Mouse (Mus musculus): ENCODE results near the gene Armh3. TPM values are rescaled to one million over a fixed set of nuclear protein-coding genes. Genes with fewer than 3 reads are reported as not detected.

Gene Armh3
- polyA plus RNA-seq, 1 experiment, result 15.3 TPM

DNA sequence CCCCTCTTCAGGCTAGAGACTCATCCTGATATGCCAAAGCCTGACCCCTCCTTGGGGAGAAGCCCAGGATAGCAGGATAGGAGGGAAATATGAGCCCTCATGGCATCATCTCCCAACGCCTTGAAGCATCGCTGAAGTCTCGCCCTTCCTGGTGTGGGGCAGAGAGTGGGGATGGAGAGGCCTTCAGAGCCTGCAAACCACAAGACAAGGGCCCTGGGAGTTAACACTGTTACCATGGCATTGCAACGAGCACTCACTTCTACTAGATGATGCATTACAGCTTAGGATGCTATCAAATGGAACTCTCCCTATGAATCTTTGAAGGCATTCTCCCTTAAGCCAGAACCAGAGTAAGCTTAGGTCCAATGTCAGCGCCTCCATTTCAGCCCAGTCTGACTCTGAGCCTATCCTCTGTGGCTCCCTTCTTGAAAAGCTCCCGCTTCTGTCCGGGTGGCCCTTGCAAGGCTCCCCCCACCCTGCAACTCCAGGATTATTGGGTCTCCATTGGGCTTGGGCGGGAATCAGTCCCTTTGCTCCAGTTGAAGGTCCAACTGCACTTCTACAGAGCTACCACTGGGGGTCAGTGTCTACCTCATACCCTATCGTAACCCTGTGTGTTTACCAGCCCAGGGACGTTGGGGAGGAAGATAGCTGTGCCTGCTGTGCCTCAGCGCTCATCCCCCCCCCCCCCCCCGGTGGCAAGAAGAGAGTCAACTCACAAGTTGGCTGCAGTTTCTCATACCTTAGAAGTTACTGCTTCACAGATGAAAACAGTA is 193.5 kb downstream of the Armh3 start:
- Histone ChIP-seq H3K27ac (ENCODE audit: insufficient read depth, low read length) (no peak overlapping the region), H3K4me1 (ENCODE audit: control insufficient read depth, insufficient read depth, low read length) (no peaks in the 10 kb centered on the region), H3K4me3 (ENCODE audit: insufficient read depth, low read length) (no peak overlapping the region)
- peak; percentile 56; the same call in 1 of the 2 replicates for TF ChIP-seq CTCF (IDR thresholded peaks at IDR 0.05; ENCODE audit: borderline replicate concordance, insufficient read depth, low read length)
- TF ChIP-seq POLR2A (IDR thresholded peaks at IDR 0.05; ENCODE audit: low read depth, low read length), result no peak

DNA sequence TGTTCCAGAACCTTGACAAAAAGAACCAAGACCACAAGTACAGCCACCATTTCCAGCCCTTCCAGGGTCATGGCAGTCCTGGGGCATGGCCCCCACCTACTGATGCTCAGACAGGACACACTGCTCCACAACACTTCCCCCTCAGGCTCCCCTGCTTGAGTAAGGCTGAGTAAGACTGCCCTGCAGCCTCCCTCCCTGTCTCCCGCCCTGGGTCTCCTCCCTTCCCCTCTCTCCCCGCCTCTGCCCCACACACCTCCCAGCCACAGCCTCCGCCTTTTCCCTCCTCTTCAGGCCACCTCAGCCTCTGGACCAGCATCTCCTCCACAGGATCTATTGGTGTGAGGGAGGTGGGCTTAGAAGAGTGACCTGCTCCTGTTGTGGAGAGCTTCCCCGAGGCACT is 194.9 kb downstream of the Armh3 start:
- TF ChIP-seq POLR2A (IDR thresholded peaks at IDR 0.05; ENCODE audit: low read depth, low read length), result no peak
- no peak for TF ChIP-seq CTCF (IDR thresholded peaks at IDR 0.05; ENCODE audit: borderline replicate concordance, insufficient read depth, low read length)
- H3K27ac ChIP-seq (ENCODE audit: insufficient read depth, low read length), result no peak overlapping the region
- H3K4me1 ChIP-seq (ENCODE audit: control insufficient read depth, insufficient read depth, low read length), result no peaks in the 10 kb centered on the region

DNA sequence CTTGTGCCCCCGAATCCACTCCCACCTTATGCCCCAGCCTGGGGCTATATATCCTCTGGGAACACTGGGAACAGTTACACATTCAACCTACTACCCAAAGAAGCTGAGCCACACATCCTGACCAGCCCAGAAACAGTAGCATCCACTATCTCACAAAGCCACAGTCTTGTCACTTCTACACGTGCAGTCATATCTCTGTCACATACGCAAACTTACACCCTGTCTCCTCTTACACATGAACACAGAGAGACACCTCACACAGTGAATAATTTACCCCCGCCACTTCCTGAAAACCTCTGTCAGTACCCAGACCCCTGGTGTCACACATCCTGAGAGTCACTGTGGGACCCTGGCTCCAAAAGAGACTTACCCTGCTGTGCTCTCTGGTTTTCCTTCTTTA is 195.6 kb downstream of the Armh3 start:
- no peak overlapping the region for H3K4me3 ChIP-seq (ENCODE audit: insufficient read depth, low read length)
- H3K4me1 ChIP-seq (ENCODE audit: control insufficient read depth, insufficient read depth, low read length), result no peaks in the 10 kb centered on the region
- no peak for TF ChIP-seq CTCF (IDR thresholded peaks at IDR 0.05; ENCODE audit: borderline replicate concordance, insufficient read depth, low read length)
- no peak for TF ChIP-seq POLR2A (IDR thresholded peaks at IDR 0.05; ENCODE audit: low read depth, low read length)
- H3K27ac ChIP-seq (ENCODE audit: insufficient read depth, low read length), result no peak overlapping the region

More for the DNA sequence above, 194.9 kb downstream of the Armh3 start:
- H3K4me3 ChIP-seq (ENCODE audit: insufficient read depth, low read length), result no peak overlapping the region

DNA sequence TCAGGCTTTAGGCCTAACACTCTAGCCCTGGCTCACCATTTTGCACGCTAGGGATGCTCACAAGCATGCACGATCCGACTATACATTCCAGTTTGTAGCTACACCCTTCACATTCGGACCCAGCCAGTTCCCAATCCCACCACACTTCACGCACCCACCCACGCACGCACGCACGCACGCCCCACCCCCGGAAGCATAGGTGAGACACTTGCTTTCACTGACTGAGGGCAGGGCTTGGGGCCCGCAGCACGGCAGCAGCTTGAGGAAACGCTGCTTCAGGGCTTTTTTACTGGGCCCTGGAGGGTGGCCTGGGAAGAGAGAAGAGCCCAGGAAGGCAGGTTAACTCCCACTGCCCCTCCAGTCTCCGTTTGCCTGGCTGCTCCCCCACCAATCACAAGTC is 201.4 kb downstream of the Armh3 start:
- TF ChIP-seq POLR2A (IDR thresholded peaks at IDR 0.05; ENCODE audit: low read depth, low read length), result no peak
- TF ChIP-seq CTCF (IDR thresholded peaks at IDR 0.05; ENCODE audit: borderline replicate concordance, insufficient read depth, low read length), result no peak
- no peak overlapping the region for H3K27ac ChIP-seq (ENCODE audit: insufficient read depth, low read length)
- no peaks in the 10 kb centered on the region for H3K4me1 ChIP-seq (ENCODE audit: control insufficient read depth, insufficient read depth, low read length)

DNA sequence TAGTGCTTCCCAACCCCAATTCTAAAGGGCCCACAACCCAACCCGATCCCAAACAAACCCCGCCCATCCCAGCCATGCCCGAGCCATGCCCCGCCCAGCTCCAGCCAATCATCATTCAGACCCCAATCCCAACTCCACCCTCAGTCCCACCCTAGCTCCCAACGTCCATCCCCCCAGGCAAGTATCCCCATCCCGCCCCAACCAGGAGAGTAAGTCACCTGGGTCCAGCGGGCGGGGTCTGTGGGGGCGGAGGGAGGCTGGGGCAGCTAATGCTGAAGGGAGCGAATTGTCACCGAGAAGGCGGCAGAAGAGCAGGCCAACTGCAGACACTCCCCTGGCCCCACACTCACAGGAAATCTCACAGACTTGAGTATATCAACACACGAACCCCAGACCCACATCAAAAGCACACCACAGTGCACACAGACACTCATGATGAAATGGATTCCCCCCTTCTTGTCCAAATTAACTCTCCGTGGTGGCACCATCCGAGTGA is 202.2 kb downstream of the Armh3 start:
- no peak overlapping the region for H3K4me3 ChIP-seq (ENCODE audit: insufficient read depth, low read length)
- H3K4me1 ChIP-seq (ENCODE audit: control insufficient read depth, insufficient read depth, low read length), result no peaks in the 10 kb centered on the region
- H3K27ac ChIP-seq (ENCODE audit: insufficient read depth, low read length), result no peak overlapping the region
- no peak for TF ChIP-seq POLR2A (IDR thresholded peaks at IDR 0.05; ENCODE audit: low read depth, low read length)
- TF ChIP-seq CTCF (IDR thresholded peaks at IDR 0.05; ENCODE audit: borderline replicate concordance, insufficient read depth, low read length), result no peak

More for the DNA sequence above, 201.4 kb downstream of the Armh3 start:
- no peak overlapping the region for H3K4me3 ChIP-seq (ENCODE audit: insufficient read depth, low read length)

DNA sequence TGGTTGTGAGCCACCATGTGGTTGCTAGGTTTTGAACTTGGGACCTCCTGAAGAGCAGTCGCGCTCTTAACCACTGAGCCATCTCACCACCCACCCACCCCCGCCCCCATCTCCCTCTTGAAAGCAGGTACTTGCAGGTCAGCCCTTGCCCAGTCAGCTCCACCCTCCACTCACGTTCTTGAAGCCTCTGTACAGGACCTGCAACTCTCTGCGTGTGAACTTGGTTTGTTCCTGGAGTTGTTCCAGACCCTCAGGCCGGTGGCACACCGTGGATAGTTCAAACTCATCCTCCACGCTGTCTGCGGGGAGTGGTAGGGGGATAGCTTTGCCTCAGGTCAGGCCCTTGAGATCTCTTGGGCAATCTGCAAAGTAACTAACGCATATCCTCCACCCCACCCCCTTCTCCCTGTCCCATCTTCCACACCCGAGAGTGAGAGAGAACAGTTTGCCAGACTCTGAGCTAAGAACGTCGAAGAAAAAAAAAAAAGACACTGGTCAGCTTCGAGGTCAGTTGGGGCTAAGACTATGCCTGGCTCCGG is 202.8 kb downstream of the Armh3 start:
- no peak for TF ChIP-seq CTCF (IDR thresholded peaks at IDR 0.05; ENCODE audit: borderline replicate concordance, insufficient read depth, low read length)
- Histone ChIP-seq H3K27ac (ENCODE audit: insufficient read depth, low read length) (no peak overlapping the region), H3K4me1 (ENCODE audit: control insufficient read depth, insufficient read depth, low read length) (no peaks in the 10 kb centered on the region), H3K4me3 (ENCODE audit: insufficient read depth, low read length) (no peak overlapping the region)

DNA sequence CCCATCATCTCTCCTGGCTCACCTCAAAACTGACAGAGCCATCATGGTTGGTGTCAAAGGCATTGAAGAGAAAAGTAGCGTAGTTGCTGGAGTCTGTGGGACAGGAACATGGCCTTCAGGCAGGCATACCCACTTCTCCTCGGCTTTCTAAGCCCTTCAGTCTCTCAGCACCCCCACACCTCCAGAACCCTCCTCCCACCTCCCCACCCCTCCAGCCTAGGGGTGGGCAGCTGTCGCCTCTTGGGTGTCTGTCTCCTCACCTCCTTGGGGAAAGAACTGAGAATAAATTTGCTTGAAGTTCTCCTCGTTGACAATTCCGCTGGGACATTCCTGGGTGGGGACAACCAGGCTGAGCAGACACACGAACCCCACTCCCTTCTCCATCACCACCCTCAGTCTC is 203.6 kb downstream of the Armh3 start:
- no peak overlapping the region for H3K4me3 ChIP-seq (ENCODE audit: insufficient read depth, low read length)
- no peaks in the 10 kb centered on the region for H3K4me1 ChIP-seq (ENCODE audit: control insufficient read depth, insufficient read depth, low read length)
- TF ChIP-seq CTCF (IDR thresholded peaks at IDR 0.05; ENCODE audit: borderline replicate concordance, insufficient read depth, low read length) (no peak), POLR2A (IDR thresholded peaks at IDR 0.05; ENCODE audit: low read depth, low read length) (no peak)
- H3K27ac ChIP-seq (ENCODE audit: insufficient read depth, low read length), result no peak overlapping the region

DNA sequence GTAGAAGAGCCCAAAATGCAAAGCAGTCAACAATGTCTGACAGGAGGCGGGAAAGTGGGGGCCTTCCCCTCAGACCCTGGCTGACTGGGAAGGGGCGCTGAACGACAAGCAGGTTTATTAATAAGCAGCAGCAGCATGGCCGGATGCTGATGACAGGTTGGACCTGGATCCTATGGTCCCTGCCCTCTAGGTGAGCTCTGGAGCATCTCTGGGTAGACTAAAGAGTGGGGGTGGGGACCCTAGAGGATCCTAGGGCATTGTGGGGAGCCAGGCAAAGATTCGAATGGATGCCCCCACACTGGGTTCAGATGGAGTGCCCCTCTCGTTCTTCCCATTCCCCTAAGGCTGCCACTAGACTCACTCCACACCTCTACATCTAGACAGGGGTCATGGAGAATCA is 205.9 kb downstream of the Armh3 start:
- TF ChIP-seq CTCF (IDR thresholded peaks at IDR 0.05; ENCODE audit: borderline replicate concordance, insufficient read depth, low read length) (no peak), POLR2A (IDR thresholded peaks at IDR 0.05; ENCODE audit: low read depth, low read length) (no peak)
- Histone ChIP-seq H3K4me1 (ENCODE audit: control insufficient read depth, insufficient read depth, low read length) (no peaks in the 10 kb centered on the region), H3K27ac (ENCODE audit: insufficient read depth, low read length) (no peak overlapping the region), H3K4me3 (ENCODE audit: insufficient read depth, low read length) (no peak overlapping the region)

DNA sequence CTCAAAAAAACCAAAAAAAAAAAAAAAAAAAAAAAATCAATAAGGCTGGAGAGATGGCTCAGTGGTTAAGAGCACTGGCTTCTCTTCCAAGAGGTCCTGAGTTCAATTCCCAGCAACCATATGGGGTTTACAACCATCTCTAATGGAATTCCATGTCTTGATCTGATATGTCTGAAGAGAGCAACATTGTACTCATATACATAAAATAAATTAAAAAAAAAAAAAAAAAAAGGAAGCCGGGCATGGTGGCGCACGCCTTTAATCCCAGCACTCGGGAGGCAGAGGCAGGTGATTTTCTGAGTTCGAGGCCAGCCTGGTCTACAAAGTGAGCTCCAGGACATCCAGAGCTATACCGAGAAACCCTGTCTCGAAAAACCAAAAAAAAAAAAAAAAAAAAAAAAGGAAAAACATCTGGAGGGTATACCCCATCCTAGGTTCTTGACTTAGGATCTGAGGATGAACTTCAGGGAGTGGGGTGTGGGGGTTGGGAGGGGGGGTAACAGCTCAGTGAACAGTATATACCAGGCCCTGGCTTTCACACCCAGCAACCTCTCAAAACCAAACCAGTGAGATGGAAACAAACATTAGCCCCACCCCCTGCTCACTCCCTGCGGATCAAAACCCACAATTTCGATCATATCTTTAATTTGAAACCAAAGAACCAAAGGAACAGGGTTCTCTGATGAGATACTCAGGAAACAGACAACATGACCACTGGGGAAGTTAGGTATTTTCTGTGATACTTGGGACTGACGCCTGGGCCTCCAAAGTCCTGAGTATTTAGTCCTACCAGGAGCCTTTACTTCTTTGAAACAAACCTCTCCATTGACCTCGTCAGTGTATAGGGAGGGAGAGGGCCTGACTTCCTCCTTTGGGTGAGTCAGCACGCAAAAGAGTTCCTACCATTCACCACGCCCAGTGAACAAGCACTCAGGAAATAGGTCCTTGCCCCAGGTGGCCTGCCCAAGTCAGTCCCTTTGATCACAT is 208.1 kb downstream of the Armh3 start:
- no peak overlapping the region for H3K27ac ChIP-seq (ENCODE audit: insufficient read depth, low read length)
- no peak for TF ChIP-seq POLR2A (IDR thresholded peaks at IDR 0.05; ENCODE audit: low read depth, low read length)
- TF ChIP-seq CTCF (IDR thresholded peaks at IDR 0.05; ENCODE audit: borderline replicate concordance, insufficient read depth, low read length), result no peak
- H3K4me1 ChIP-seq (ENCODE audit: control insufficient read depth, insufficient read depth, low read length), result no peaks in the 10 kb centered on the region
- no peak overlapping the region for H3K4me3 ChIP-seq (ENCODE audit: insufficient read depth, low read length)
